Mouse (Mus musculus) heart, adult 2 months (tissue): ENCODE measurements around the gene Psma7.

Experiments used
- CTCF ChIP-seq: fragments of 200-600 bp; IDR thresholded peaks from 2 replicates; pipeline ENCODE4 v1.8.1; 2022; ENCODE audit warnings: antibody characterized with exemption, mild to moderate bottlenecking, moderate library complexity
- EP300 ChIP-seq: fragments of 200-500 bp; IDR thresholded peaks from 2 replicates; pipeline ENCODE4 v1.6.1; 2011; ENCODE audit warnings: low read depth, low read length, control low read depth; ENCODE audit not compliant: insufficient read depth
- POLR2A ChIP-seq: fragments of 200-500 bp; IDR thresholded peaks from 2 replicates; pipeline ENCODE4 v1.6.1; 2011; ENCODE audit warnings: mild to moderate bottlenecking, low read depth, low read length, control low read depth; ENCODE audit not compliant: insufficient read depth

DNA sequence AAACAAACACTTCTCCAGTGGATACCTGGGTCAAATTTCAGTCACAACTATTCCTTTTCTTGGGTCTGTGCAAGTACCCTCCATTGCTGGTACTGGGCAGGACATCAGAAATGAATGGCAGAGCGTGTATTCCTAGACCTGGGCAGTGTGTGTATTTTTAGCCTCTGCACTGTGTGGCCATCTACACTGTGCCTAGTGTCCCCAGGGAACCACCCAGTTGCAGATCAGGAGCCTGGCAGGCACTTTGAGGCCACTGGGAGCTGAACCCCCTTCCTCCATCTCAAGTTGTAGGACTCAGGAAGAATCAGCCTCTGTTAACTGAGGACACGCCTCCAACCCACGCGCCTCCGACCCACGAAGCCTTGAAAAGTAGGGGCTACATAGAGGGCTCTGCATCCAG is 19.5 kb downstream of the Psma7 start:
- TF ChIP-seq CTCF: no peak
- no peak for TF ChIP-seq POLR2A
- no peak for TF ChIP-seq EP300
